Mouse (Mus musculus): ENCODE results near the gene Cks2. TPM values are rescaled to one million over a fixed set of nuclear protein-coding genes. Genes with fewer than 3 reads are reported as not detected.

Gene Cks2
- total RNA-seq, 1 experiment: 188 TPM

GRCm38 (mm10) chr13:51677041-51677440 lies 32.0 kb downstream of the Cks2 start:
- DNase-seq (ENCODE audit: low read depth, low spot score): no peak
- Histone ChIP-seq H3K9me3 (ENCODE audit: control insufficient read depth, insufficient read depth, low read depth, low read length) (no peaks in the 10 kb centered on the region), H3K4me3 (ENCODE audit: insufficient read depth in 1 of 2, low read depth in 1 of 2, low read length in 2 of 2, poor library complexity in 1 of 2, severe bottlenecking in 1 of 2) (no peak overlapping the region), H3K36me3 (ENCODE audit: control insufficient read depth, insufficient read depth, low read length, poor library complexity, severe bottlenecking) (peaks cover 74% of the 10 kb centered on the region), H3K27ac (ENCODE audit: insufficient read depth, low read depth, low read length, poor library complexity, severe bottlenecking) (no peak overlapping the region), H3K9ac (ENCODE audit: insufficient read depth, low read depth, low read length, poor library complexity, severe bottlenecking) (no peak overlapping the region), H3K4me1 (ENCODE audit: control insufficient read depth in 2 of 2, insufficient read depth in 2 of 2, low read length in 2 of 2, poor library complexity in 1 of 2) (no peaks in the 10 kb centered on the region)
- in situ Hi-C loops (cut with MboI; ENCODE audit: low sequenced_read_pairs in 2 of 2, unreplicated experiment in 2 of 2): no loop called here
- TF ChIP-seq MAFK (IDR thresholded peaks at IDR 0.05; ENCODE audit: insufficient read depth, low read depth, low read length) (no peak), ZC3H11A (IDR thresholded peaks at IDR 0.05; ENCODE audit: borderline replicate concordance, low read depth, low read length) (no peak), ZNF384 (IDR thresholded peaks at IDR 0.05; ENCODE audit: low read depth, low read length) (no peak), CHD2 (IDR thresholded peaks at IDR 0.05; ENCODE audit: low read depth, low read length) (no peak), HCFC1 (IDR thresholded peaks at IDR 0.05; ENCODE audit: borderline replicate concordance, insufficient read depth, low read length) (no peak)

- Histone ChIP-seq H3K9ac (ENCODE audit: insufficient read depth, low read depth, low read length, poor library complexity, severe bottlenecking) (no peak overlapping the region), H3K9me3 (ENCODE audit: control insufficient read depth, insufficient read depth, low read depth, low read length) (no peaks in the 10 kb centered on the region), H3K36me3 (ENCODE audit: control insufficient read depth, insufficient read depth, low read length, poor library complexity, severe bottlenecking) (peaks cover 80% of the 10 kb centered on the region), H3K4me1 (ENCODE audit: control insufficient read depth in 2 of 2, insufficient read depth in 2 of 2, low read length in 2 of 2, poor library complexity in 1 of 2) (no peaks in the 10 kb centered on the region), H3K27ac (ENCODE audit: insufficient read depth, low read depth, low read length, poor library complexity, severe bottlenecking) (no peak overlapping the region), H3K4me3 (ENCODE audit: insufficient read depth in 1 of 2, low read depth in 1 of 2, low read length in 2 of 2, poor library complexity in 1 of 2, severe bottlenecking in 1 of 2) (no peak overlapping the region)
- in situ Hi-C loops (cut with MboI; ENCODE audit: low sequenced_read_pairs in 2 of 2, unreplicated experiment in 2 of 2): no loop called here
- no peak for DNase-seq (ENCODE audit: low read depth, low spot score)
- TF ChIP-seq CHD2 (IDR thresholded peaks at IDR 0.05; ENCODE audit: low read depth, low read length): no peak
Measured at GRCm38 (mm10) chr13:51677630-51678185, 32.7 kb downstream of the Cks2 start.

- H3K36me3 ChIP-seq (ENCODE audit: control insufficient read depth, insufficient read depth, low read length, poor library complexity, severe bottlenecking): peaks cover 83% of the 10 kb centered on the region
- no peak overlapping the region for H3K9ac ChIP-seq (ENCODE audit: insufficient read depth, low read depth, low read length, poor library complexity, severe bottlenecking)
- no peaks in the 10 kb centered on the region for H3K4me1 ChIP-seq (ENCODE audit: control insufficient read depth in 2 of 2, insufficient read depth in 2 of 2, low read length in 2 of 2, poor library complexity in 1 of 2)
- DNase-seq (ENCODE audit: low read depth, low spot score): no peak
- no peak overlapping the region for H3K27ac ChIP-seq (ENCODE audit: insufficient read depth, low read depth, low read length, poor library complexity, severe bottlenecking)
- H3K4me3 ChIP-seq (ENCODE audit: insufficient read depth in 1 of 2, low read depth in 1 of 2, low read length in 2 of 2, poor library complexity in 1 of 2, severe bottlenecking in 1 of 2): no peak overlapping the region
- no peak for TF ChIP-seq CHD2 (IDR thresholded peaks at IDR 0.05; ENCODE audit: low read depth, low read length)
- no peak for TF ChIP-seq HCFC1 (IDR thresholded peaks at IDR 0.05; ENCODE audit: borderline replicate concordance, insufficient read depth, low read length)
- TF ChIP-seq ZNF384 (IDR thresholded peaks at IDR 0.05; ENCODE audit: low read depth, low read length): no peak
- no peak for TF ChIP-seq MAFK (IDR thresholded peaks at IDR 0.05; ENCODE audit: insufficient read depth, low read depth, low read length)
- no peak for TF ChIP-seq ZC3H11A (IDR thresholded peaks at IDR 0.05; ENCODE audit: borderline replicate concordance, low read depth, low read length)
- in situ Hi-C loops (cut with MboI; ENCODE audit: low sequenced_read_pairs in 2 of 2, unreplicated experiment in 2 of 2): no loop called here
- H3K9me3 ChIP-seq (ENCODE audit: control insufficient read depth, insufficient read depth, low read depth, low read length): no peaks in the 10 kb centered on the region
Measured at GRCm38 (mm10) chr13:51678687-51679086, 33.7 kb downstream of the Cks2 start.

- Histone ChIP-seq H3K4me1 (ENCODE audit: control insufficient read depth in 2 of 2, insufficient read depth in 2 of 2, low read length in 2 of 2, poor library complexity in 1 of 2) (no peaks in the 10 kb centered on the region), H3K9ac (ENCODE audit: insufficient read depth, low read depth, low read length, poor library complexity, severe bottlenecking) (no peak overlapping the region), H3K4me3 (ENCODE audit: insufficient read depth in 1 of 2, low read depth in 1 of 2, low read length in 2 of 2, poor library complexity in 1 of 2, severe bottlenecking in 1 of 2) (no peak overlapping the region), H3K27ac (ENCODE audit: insufficient read depth, low read depth, low read length, poor library complexity, severe bottlenecking) (no peak overlapping the region), H3K9me3 (ENCODE audit: control insufficient read depth, insufficient read depth, low read depth, low read length) (no peaks in the 10 kb centered on the region), H3K36me3 (ENCODE audit: control insufficient read depth, insufficient read depth, low read length, poor library complexity, severe bottlenecking) (peaks cover 82% of the 10 kb centered on the region)
- TF ChIP-seq ZNF384 (IDR thresholded peaks at IDR 0.05; ENCODE audit: low read depth, low read length) (no peak), MAFK (IDR thresholded peaks at IDR 0.05; ENCODE audit: insufficient read depth, low read depth, low read length) (no peak), ZC3H11A (IDR thresholded peaks at IDR 0.05; ENCODE audit: borderline replicate concordance, low read depth, low read length) (no peak), HCFC1 (IDR thresholded peaks at IDR 0.05; ENCODE audit: borderline replicate concordance, insufficient read depth, low read length) (no peak), CHD2 (IDR thresholded peaks at IDR 0.05; ENCODE audit: low read depth, low read length) (no peak)
- DNase-seq (ENCODE audit: low read depth, low spot score): no peak
- in situ Hi-C loops (cut with MboI; ENCODE audit: low sequenced_read_pairs in 2 of 2, unreplicated experiment in 2 of 2): no loop called here
Measured at GRCm38 (mm10) chr13:51679332-51679731, 34.3 kb downstream of the Cks2 start.

- H3K4me3 ChIP-seq (ENCODE audit: insufficient read depth in 1 of 2, low read depth in 1 of 2, low read length in 2 of 2, poor library complexity in 1 of 2, severe bottlenecking in 1 of 2): no peak overlapping the region
- in situ Hi-C loops (cut with MboI; ENCODE audit: low sequenced_read_pairs in 2 of 2, unreplicated experiment in 2 of 2): no loop called here
- no peaks in the 10 kb centered on the region for H3K9me3 ChIP-seq (ENCODE audit: control insufficient read depth, insufficient read depth, low read depth, low read length)
- TF ChIP-seq MAFK (IDR thresholded peaks at IDR 0.05; ENCODE audit: insufficient read depth, low read depth, low read length): no peak
- no peak for TF ChIP-seq ZNF384 (IDR thresholded peaks at IDR 0.05; ENCODE audit: low read depth, low read length)
- no peak for TF ChIP-seq HCFC1 (IDR thresholded peaks at IDR 0.05; ENCODE audit: borderline replicate concordance, insufficient read depth, low read length)
- DNase-seq (ENCODE audit: low read depth, low spot score): no peak
- no peaks in the 10 kb centered on the region for H3K4me1 ChIP-seq (ENCODE audit: control insufficient read depth in 2 of 2, insufficient read depth in 2 of 2, low read length in 2 of 2, poor library complexity in 1 of 2)
- peaks cover 85% of the 10 kb centered on the region for H3K36me3 ChIP-seq (ENCODE audit: control insufficient read depth, insufficient read depth, low read length, poor library complexity, severe bottlenecking)
- no peak overlapping the region for H3K27ac ChIP-seq (ENCODE audit: insufficient read depth, low read depth, low read length, poor library complexity, severe bottlenecking)
- H3K9ac ChIP-seq (ENCODE audit: insufficient read depth, low read depth, low read length, poor library complexity, severe bottlenecking): no peak overlapping the region; the same call in 1 of the 2 replicates
Measured at GRCm38 (mm10) chr13:51681076-51681475, 36.0 kb downstream of the Cks2 start.
